Mouse (Mus musculus) megakaryocyte, embryonic 14.5 days (primary cell): ENCODE results near the gene Camsap1. TPM values are rescaled to one million over a fixed set of nuclear protein-coding genes. Genes with fewer than 3 reads are reported as not detected.

ENCODE experiments used
- H3K27me3 ChIP-seq: replicated peaks from 2 replicates; pipeline ENCODE3; 2012; ENCODE audit warnings: inconsistent platforms
- H3K36me3 ChIP-seq: replicated peaks from 2 replicates; pipeline ENCODE3; 2012; ENCODE audit warnings: low read length, inconsistent platforms, mixed read lengths
- H3K4me1 ChIP-seq: 2 replicates; pipeline ENCODE4 v1.6.1; 2012; ENCODE audit warnings: inconsistent platforms
- H3K4me3 ChIP-seq: replicated peaks from 2 replicates; pipeline ENCODE3; 2012; ENCODE audit warnings: moderate library complexity, mild to moderate bottlenecking, inconsistent platforms
- H3K9me3 ChIP-seq: 2 replicates; pipeline ENCODE4 v1.6.1; 2012; ENCODE audit warnings: inconsistent platforms
- FLI1 ChIP-seq: IDR thresholded peaks from 2 replicates; pipeline ENCODE4 v1.6.1; 2012; ENCODE audit warnings: low read length, inconsistent platforms, mixed read lengths
- GATA1 ChIP-seq: IDR thresholded peaks from 3 replicates; pipeline ENCODE4 v1.6.1; 2012; ENCODE audit warnings: mixed read lengths, low read length, inconsistent platforms, borderline replicate concordance
- polyA plus RNA-seq: library from polyadenylated mRNA; stranded (reverse); fragments of >175 nt; gene quantifications from 2 replicates; pipeline ENCODE4 v1.2.3, GENCODE M21; 2012; ENCODE audit warnings: low replicate concordance; ENCODE audit not compliant: insufficient read depth

The Camsap1 gene
- polyA plus RNA-seq, 1 experiment, result 3.2 TPM

DNA sequence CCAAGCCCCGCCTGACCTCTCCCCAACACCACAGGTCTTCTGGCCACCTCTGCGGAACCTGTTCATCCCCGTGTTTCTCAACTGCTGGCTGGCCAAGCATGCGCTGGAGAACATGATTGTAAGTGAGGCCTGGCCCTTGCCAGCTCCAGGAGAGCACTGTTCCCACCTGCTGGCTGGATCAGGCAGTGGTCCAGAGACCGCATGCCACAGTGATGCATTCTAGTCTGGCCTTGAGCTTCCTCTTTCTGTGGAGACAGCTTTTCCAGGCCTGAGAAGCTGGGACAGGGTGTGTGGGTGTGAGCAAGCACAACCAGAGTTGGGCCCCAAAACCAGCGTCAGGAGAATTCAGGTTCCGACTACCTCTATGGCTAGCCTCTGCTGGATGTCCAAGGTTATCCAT, 90.6 kb downstream of the Camsap1 start:
- no peak for TF ChIP-seq GATA1
- H3K9me3 ChIP-seq, result no peaks in the 10 kb centered on the region
- no peak overlapping the region for H3K4me3 ChIP-seq
- peaks cover under 1% of the 10 kb centered on the region; the same call in 1 of the 2 replicates for H3K4me1 ChIP-seq
- peaks cover 95% of the 10 kb centered on the region for H3K27me3 ChIP-seq
- no peaks in the 10 kb centered on the region for H3K36me3 ChIP-seq

DNA sequence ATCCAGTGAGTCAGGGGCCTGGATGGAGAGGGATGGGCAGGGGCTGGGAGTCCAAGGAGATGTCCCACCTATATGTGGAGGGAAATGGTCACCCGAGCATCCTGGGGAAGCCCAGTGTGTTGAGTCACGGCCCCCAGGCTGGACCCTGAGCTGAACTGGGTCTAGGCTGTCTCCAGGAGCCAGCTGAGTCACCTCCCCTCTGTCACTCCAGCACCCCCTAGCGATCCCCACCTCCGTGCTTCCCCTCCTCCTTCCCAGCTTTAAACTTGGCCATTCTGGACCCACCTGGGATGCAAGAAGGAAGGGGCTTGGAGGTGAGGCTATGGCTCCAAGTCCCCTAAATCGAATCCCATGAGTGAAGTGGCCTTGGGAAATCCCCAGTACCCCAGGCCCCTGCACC, 94.9 kb downstream of the Camsap1 start:
- H3K36me3 ChIP-seq, result no peaks in the 10 kb centered on the region
- peaks cover 97% of the 10 kb centered on the region for H3K27me3 ChIP-seq
- no peak for TF ChIP-seq GATA1
- TF ChIP-seq FLI1, result no peak
- H3K4me1 ChIP-seq, result peaks cover 3% of the 10 kb centered on the region; the same call in 1 of the 2 replicates
- H3K9me3 ChIP-seq, result no peaks in the 10 kb centered on the region
- no peak overlapping the region for H3K4me3 ChIP-seq

DNA sequence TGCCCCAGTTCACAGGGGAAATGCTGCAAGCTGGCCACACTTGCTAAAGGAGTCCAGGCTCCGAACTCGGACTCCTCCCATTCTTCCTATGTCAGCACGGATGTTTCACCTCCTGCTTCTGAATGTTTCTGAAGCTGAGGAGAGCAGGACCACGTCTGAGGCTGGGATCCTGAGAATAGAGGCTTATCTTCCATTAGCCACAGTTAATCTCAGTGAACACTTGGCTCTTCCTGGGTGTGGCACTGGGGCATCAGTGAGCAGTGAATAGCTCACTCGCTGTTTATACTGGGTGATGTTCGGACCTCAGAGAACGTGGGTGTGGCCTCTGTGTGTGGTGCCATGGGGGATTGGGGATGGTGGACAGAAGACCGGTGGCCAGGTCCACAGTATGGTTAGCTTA, 95.9 kb downstream of the Camsap1 start:
- no peak overlapping the region for H3K4me3 ChIP-seq
- no peaks in the 10 kb centered on the region for H3K9me3 ChIP-seq
- TF ChIP-seq GATA1, result no peak
- no peak for TF ChIP-seq FLI1
- H3K4me1 ChIP-seq, result peaks cover 3% of the 10 kb centered on the region; the same call in 1 of the 2 replicates
- peaks cover 97% of the 10 kb centered on the region for H3K27me3 ChIP-seq
- no peaks in the 10 kb centered on the region for H3K36me3 ChIP-seq

DNA sequence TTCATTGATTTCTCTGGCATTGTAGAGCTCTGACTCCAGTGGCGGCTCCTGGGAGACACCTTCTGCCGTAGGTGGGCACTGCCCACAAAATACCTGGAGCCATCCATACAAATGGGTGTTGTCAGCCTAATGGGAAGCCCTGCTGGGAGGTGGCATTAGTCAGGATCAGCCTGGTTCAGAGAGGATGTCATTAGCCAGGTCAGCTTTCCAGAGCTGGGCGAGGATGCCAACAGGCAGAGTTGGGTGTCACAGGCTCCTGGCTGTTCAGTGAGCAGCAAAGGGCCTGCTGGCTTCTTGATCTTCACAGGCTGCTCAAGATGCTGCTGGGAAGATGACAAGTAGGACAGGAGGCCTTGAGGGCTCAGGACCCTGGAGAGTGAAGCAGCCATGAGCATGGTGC, 98.3 kb downstream of the Camsap1 start:
- no peak overlapping the region for H3K4me3 ChIP-seq
- no peaks in the 10 kb centered on the region for H3K36me3 ChIP-seq
- no peaks in the 10 kb centered on the region for H3K9me3 ChIP-seq
- peaks cover 97% of the 10 kb centered on the region for H3K27me3 ChIP-seq
- peaks cover 3% of the 10 kb centered on the region; the same call in 1 of the 2 replicates for H3K4me1 ChIP-seq
- TF ChIP-seq FLI1, result no peak
- no peak for TF ChIP-seq GATA1

DNA sequence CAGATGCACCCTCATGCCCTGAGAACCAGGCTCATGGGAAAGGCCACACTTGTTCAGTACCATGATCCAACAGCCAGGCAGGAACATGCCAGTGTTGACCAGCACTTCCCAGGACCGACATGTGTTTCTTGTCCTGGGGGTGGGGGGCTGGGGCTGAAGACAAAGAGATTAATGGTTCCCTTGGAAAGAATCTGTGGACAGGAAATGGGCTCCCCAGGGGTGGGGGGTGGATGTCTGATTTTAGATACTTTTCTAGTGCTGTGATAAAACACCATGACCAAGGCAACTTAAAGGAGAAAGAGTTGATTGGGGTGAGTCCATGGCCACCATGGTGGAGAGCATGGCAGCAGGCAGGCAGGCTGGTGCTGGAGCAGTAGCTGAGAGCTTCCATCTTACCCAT, 100.8 kb downstream of the Camsap1 start:
- Histone ChIP-seq H3K4me1 (peaks cover under 1% of the 10 kb centered on the region; the same call in 1 of the 2 replicates), H3K4me3 (no peak overlapping the region), H3K9me3 (no peaks in the 10 kb centered on the region), H3K27me3 (peaks cover 99% of the 10 kb centered on the region), H3K36me3 (no peaks in the 10 kb centered on the region)
- TF ChIP-seq FLI1 (no peak), GATA1 (no peak)

DNA sequence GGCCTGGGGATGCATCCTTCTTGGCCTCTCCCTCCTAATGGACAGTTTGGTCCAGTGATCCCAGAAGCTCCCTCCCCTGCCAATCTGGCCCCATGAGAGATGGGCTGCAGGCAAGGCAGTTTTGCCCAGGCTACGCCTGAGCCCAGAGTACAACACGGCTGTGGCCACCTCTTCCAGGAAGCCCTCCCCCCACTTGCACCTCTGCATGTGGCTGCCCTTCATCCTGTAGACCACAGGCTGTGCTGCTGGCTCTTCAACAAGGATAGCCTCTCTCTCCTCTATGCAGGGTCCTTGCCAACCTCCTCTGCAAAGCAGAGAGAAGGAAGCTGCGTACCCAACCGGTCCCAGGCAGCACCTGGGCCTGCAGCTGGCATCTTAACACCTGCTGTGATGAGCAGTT, 104.0 kb downstream of the Camsap1 start:
- peaks cover 98% of the 10 kb centered on the region for H3K27me3 ChIP-seq
- H3K36me3 ChIP-seq, result no peaks in the 10 kb centered on the region
- TF ChIP-seq FLI1 (no peak), GATA1 (no peak)
- no peaks in the 10 kb centered on the region for H3K4me1 ChIP-seq
- no peak overlapping the region for H3K4me3 ChIP-seq
- no peaks in the 10 kb centered on the region for H3K9me3 ChIP-seq

DNA sequence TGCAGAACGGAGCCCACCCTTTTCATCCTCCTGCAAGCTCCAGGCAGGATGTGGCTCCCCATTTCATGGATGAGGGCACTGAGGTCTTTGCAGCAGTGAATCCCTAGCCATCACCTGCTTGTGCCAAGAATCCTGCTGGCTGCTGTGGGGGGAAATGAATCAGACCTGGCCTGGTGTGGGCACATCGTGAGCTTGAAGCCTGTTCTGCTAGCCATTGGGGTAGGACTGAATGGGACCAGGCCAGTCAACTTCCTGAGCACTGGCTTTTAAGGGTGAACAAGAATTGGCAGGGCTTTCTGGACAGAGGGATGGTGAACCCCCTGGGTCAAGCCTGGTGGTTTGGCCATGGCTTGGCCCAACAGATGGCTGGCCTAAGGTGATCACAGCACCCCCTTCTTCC, 104.6 kb downstream of the Camsap1 start:
- H3K4me3 ChIP-seq, result no peak overlapping the region
- TF ChIP-seq GATA1 (no peak), FLI1 (no peak)
- peaks cover 98% of the 10 kb centered on the region for H3K27me3 ChIP-seq
- no peaks in the 10 kb centered on the region for H3K36me3 ChIP-seq
- H3K4me1 ChIP-seq, result no peaks in the 10 kb centered on the region
- H3K9me3 ChIP-seq, result no peaks in the 10 kb centered on the region

DNA sequence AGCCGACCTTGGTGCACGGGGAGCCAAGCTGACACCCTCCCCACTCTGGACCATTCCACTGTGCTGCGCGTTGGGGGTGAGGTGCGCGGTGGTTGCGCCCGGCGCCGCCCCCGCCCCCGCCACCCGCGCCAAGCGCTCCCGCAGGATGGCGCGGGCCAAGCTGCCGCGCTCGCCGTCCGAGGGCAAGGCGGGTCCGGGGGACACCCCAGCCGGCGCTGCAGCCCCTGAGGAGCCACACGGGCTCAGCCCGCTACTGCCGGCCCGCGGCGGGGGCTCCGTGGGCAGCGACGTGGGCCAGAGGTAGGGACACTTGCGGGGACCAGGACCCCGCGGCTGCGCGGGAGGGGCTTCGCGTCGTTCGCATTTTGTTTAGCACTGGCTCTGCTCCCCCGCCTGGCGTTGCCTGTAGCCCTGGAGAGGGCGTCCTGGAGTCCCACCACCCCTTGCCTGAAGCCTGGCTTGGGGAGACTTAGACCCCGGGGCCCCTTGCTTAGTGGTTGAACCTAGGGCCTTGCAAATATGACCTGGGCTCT, 105.3 kb downstream of the Camsap1 start:
- no peak overlapping the region for H3K4me3 ChIP-seq
- H3K27me3 ChIP-seq, result peaks cover 97% of the 10 kb centered on the region
- no peaks in the 10 kb centered on the region for H3K9me3 ChIP-seq
- H3K36me3 ChIP-seq, result no peaks in the 10 kb centered on the region
- TF ChIP-seq GATA1 (no peak), FLI1 (no peak)
- H3K4me1 ChIP-seq, result no peaks in the 10 kb centered on the region

DNA sequence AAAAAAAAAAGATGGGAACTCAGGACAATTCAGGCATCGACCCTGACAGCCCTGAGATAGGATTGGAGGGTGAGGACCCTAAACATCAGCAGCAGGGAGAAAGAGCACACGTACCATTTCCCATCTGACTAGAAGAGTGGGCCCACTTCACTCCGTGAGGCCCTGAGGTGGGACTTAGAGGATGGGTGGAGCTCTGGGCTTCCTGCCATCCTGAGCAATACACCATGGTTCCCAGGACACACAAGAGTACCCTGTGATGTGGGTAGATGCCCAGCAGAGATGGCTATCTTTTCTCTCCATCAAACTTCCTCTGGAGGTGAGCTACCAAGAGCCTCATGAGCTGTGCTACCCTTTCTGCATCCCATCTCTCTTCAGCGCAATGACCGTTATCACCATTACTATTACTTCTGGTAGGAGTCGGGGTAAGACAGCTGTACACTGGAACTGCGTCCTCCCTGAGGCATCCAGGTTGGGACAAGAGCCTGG, 105.8 kb downstream of the Camsap1 start:
- Histone ChIP-seq H3K27me3 (peaks cover 96% of the 10 kb centered on the region), H3K9me3 (no peaks in the 10 kb centered on the region), H3K4me3 (no peak overlapping the region), H3K36me3 (no peaks in the 10 kb centered on the region), H3K4me1 (no peaks in the 10 kb centered on the region)
- TF ChIP-seq GATA1, result no peak
- TF ChIP-seq FLI1, result no peak

Other genes with a start within 250 kb of the Camsap1 start
- not detected in 2 replicates for gene Obp2b, start 246.3 kb downstream of the Camsap1 start, polyA plus RNA-seq
- gene Lcn3, start 217.7 kb downstream of the Camsap1 start, polyA plus RNA-seq, result not detected in 2 replicates
- gene Lcn11, start 206.3 kb downstream of the Camsap1 start, polyA plus RNA-seq, result not detected in 2 replicates
- not detected in 2 replicates for gene Gm13539, start 201.0 kb downstream of the Camsap1 start, polyA plus RNA-seq
- not detected in 2 replicates for gene Glt6d1, start 167.4 kb downstream of the Camsap1 start, polyA plus RNA-seq
- gene Lcn9, start 160.1 kb downstream of the Camsap1 start, polyA plus RNA-seq, result not detected in 2 replicates
- gene Sohlh1, start 136.0 kb downstream of the Camsap1 start, polyA plus RNA-seq, result not detected in 2 replicates
- gene Kcnt1, start 119.5 kb downstream of the Camsap1 start, polyA plus RNA-seq, result not detected in 2 replicates
- 9.0 and 55.5 TPM in 2 replicates for gene Ubac1, start 38.5 kb upstream of the Camsap1 start, polyA plus RNA-seq
- gene Nacc2, start 139.9 kb upstream of the Camsap1 start, polyA plus RNA-seq, result 63.1 and 124 TPM in 2 replicates
- not detected in 2 replicates for gene Lhx3, start 225.0 kb upstream of the Camsap1 start, polyA plus RNA-seq